Mouse (Mus musculus) forebrain, embryonic 15.5 days (tissue): Measurements from ENCODE around the gene Dmrtc1a. TPM values are rescaled to one million over a fixed set of nuclear protein-coding genes. Genes with fewer than 3 reads are reported as not detected.

Experiments
- polyA plus RNA-seq: library from polyadenylated mRNA; unstranded; fragments of >200 nt; fragmentation: Nextera tagmentation; extraction: Ambion mirVana; gene quantifications from 2 replicates; pipeline ENCODE4 v1.2.1, GENCODE M21; 2015

Gene Dmrtc1a
- polyA plus RNA-seq, 1 experiment from 2014 or later: 1.9 TPM

Other genes with a start within 250 kb of the Dmrtc1a start
- gene Gm3880, start 221.7 kb downstream of the Dmrtc1a start, polyA plus RNA-seq: not detected in 2 replicates
- gene Gm9112, start 201.1 kb downstream of the Dmrtc1a start, polyA plus RNA-seq: not detected in 2 replicates
- not detected in 2 replicates for gene Dmrtc1b, start 200.8 kb downstream of the Dmrtc1a start, polyA plus RNA-seq
- not detected in 2 replicates for gene Dmrtc1c1, start 105.7 kb downstream of the Dmrtc1a start, polyA plus RNA-seq
- not detected in 2 replicates for gene Dmrtc1c2, start 54.1 kb downstream of the Dmrtc1a start, polyA plus RNA-seq
- gene 1700031F05Rik, start 40.7 kb downstream of the Dmrtc1a start, polyA plus RNA-seq: not detected in 2 replicates
- gene 1700011M02Rik, start 218 bp upstream of the Dmrtc1a start, polyA plus RNA-seq: not detected in 2 replicates
- not detected in 2 replicates for gene 1700018G05Rik, start 19.7 kb upstream of the Dmrtc1a start, polyA plus RNA-seq